Mouse (Mus musculus): ENCODE measurements around the gene Crlf1. TPM values are rescaled to one million over a fixed set of nuclear protein-coding genes. Genes with fewer than 3 reads are reported as not detected.

The Crlf1 gene
- total RNA-seq, 2 experiments from 2014 or later = 3.7 to 4.7 TPM

DNA sequence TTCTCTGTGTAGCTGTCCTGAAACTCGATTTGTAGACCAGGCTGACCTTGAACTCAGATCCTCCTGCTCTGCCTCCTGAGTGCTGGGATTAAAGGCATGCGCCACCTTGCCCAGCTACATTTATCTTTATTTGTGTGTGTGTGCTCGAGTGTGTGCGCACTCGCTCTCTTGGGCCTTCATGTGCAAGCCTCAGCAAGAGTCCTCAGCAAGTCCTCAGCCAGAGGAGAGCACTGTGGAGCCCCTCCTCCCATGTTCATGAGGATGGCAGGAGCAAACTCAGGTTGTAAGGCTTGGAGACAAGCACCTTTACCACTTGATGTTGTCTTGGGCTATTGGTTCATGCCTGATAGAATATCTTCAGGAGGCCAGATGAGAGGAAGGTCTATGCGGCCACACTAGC lies 54.8 kb downstream of the Crlf1 start:
- DNase-seq (ENCODE audit: low spot score in 2 of 2) = no peak

- DNase-seq (ENCODE audit: low spot score in 2 of 2) = no peak
These were observed 56.6 kb downstream of the Crlf1 start for GRCm38 (mm10) chr8:70549412-70550184.

GRCm38 (mm10) chr8:70551558-70552161 lies 58.7 kb downstream of the Crlf1 start:
- no peak for DNase-seq (ENCODE audit: low spot score in 2 of 2)

GRCm38 (mm10) chr8:70552836-70553235 lies 59.9 kb downstream of the Crlf1 start:
- DNase-seq (ENCODE audit: low spot score in 2 of 2) = no peak

Other genes starting within 250 kb of the Crlf1 start
- 10 to 100 TPM; 23.2 to 24.3 TPM for gene Homer3, start 210.3 kb upstream of the Crlf1 start, total RNA-seq (2021)
- 10 to 100 TPM; 42.8 to 42.9 TPM for gene Ddx49, start 190.7 kb upstream of the Crlf1 start, total RNA-seq (2021)
- 100 to 1,000 TPM; 168 to 177 TPM for gene Cope, start 190.6 kb upstream of the Crlf1 start, total RNA-seq (2021)
- 10 to 100 TPM; 23.1 to 24.4 TPM for gene Cers1, start 177.4 kb upstream of the Crlf1 start, total RNA-seq (2021)
- gene Gdf1, start 163.3 kb upstream of the Crlf1 start, total RNA-seq (2021) = 1 to 10 TPM; 3.5 to 4.0 TPM
- gene Upf1, start 139.9 kb upstream of the Crlf1 start, total RNA-seq (2021) = 10 to 100 TPM; 45.0 to 47.9 TPM
- gene Comp, start 119.6 kb upstream of the Crlf1 start, total RNA-seq (2021) = 1 to 10 TPM; 4.6 to 9.3 TPM
- gene Crtc1, start 53.6 kb upstream of the Crlf1 start, total RNA-seq (2021) = 10 to 100 TPM; 16.4 to 20.8 TPM
- 1 to 10 TPM; 8.1 to 10.0 TPM for gene Klhl26, start 16.2 kb upstream of the Crlf1 start, total RNA-seq (2021)
- not detected for gene Tmem59l, start 5.8 kb upstream of the Crlf1 start, total RNA-seq (2021)
- 100 to 1,000 TPM; 118 to 119 TPM for gene Rex1bd, start 13.6 kb downstream of the Crlf1 start, total RNA-seq (2021)
- gene Uba52, start 17.6 kb downstream of the Crlf1 start, total RNA-seq (2021) = 1,000 to 10,000 TPM; 1,604 to 1,674 TPM
- 100 to 1,000 TPM; 162 to 184 TPM for gene Fkbp8, start 34.6 kb downstream of the Crlf1 start, total RNA-seq (2021)
- gene Kxd1, start 34.8 kb downstream of the Crlf1 start, total RNA-seq (2021) = 10 to 100 TPM; 57.6 to 60.7 TPM
- 10 to 100 TPM; 16.1 to 18.2 TPM for gene Ell, start 46.3 kb downstream of the Crlf1 start, total RNA-seq (2021)
- 10 to 100 TPM; 22.8 to 31.3 TPM for gene Isyna1, start 101.2 kb downstream of the Crlf1 start, total RNA-seq (2021)
- 10 to 100 TPM; 49.6 to 60.7 TPM for gene Ssbp4, start 115.7 kb downstream of the Crlf1 start, total RNA-seq (2021)
- 1 to 10 TPM; 2.5 to 3.2 TPM for gene Lrrc25, start 123.0 kb downstream of the Crlf1 start, total RNA-seq (2021)
- under 1 TPM; 0.32 to 0.39 TPM for gene Gdf15, start 139.3 kb downstream of the Crlf1 start, total RNA-seq (2021)
- gene Pgpep1, start 167.2 kb downstream of the Crlf1 start, total RNA-seq (2021) = 10 to 100 TPM; 41.4 to 47.0 TPM
- gene Lsm4, start 180.1 kb downstream of the Crlf1 start, total RNA-seq (2021) = 10 to 100 TPM; 70.1 to 84.7 TPM
- gene Jund, start 205.8 kb downstream of the Crlf1 start, total RNA-seq (2021) = 100 to 1,000 TPM; 201 to 228 TPM
- gene Iqcn, start 210.3 kb downstream of the Crlf1 start, total RNA-seq (2021) = not detected
- not detected for gene Gm3336, start 225.4 kb downstream of the Crlf1 start, total RNA-seq (2021)
- gene Pde4c, start 230.6 kb downstream of the Crlf1 start, total RNA-seq (2021) = 1 to 10 TPM; 1.4 to 1.5 TPM

Measured in gastrocnemius, postnatal 4 days (tissue).